Comparison of ENCODE assay signal across 19 mouse cellular contexts in the genomic region with DNA sequence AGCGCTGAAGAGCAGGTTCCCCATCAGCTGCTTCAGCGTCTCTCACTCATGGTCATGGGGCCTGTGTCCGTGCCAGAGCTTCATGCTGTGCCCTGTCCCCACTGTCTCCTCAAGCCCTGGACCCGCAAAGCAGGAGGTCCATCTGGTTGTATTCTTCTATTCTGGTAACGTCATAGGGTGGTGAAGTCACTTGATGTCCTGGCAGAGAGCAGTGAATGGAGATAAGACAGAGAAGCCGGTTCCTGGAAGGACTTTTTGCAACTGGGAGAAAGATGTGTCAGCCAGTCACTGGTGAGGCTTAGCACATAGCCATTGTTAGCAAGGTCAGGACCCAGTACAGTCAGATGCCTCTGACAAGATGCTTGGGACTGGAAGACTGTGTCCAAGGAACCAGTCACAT.
DNase-seq lines count a peak whose midpoint lies in the region; ATAC-seq and TF ChIP-seq lines count a peak whose summit lies in the region.
"Had no signal": no experiment of that assay in that cellular context is flagged by ENCODE, and none has a peak within 500 bp of the region (broad histone marks: within the 10 kb centered on the region; RNA-seq: fewer than 3 reads in every experiment).

No protein-coding gene starts in this region.

- no peaks in the 10 kb centered on the region for H3K4me1 ChIP-seq in heart, embryonic 11.5 days (ENCODE audit: control insufficient read depth, insufficient read depth, low read length)
- no peaks in the 10 kb centered on the region for H3K4me1 ChIP-seq in lung, postnatal 0 days (ENCODE audit: insufficient read depth, low read depth, low read length)
- H3K4me1 ChIP-seq: forebrain, embryonic 15.5 days had no signal

- intact Hi-C loops in heart, postnatal 14 days (cut with DNase I) = no loop called here

- peaks cover 3% of the 10 kb centered on the region for H3K27me3 ChIP-seq in heart, embryonic 11.5 days (ENCODE audit: control insufficient read depth, insufficient read depth, low read length)
- H3K27me3 ChIP-seq in lung, postnatal 0 days (replicated peaks; ENCODE audit: insufficient read depth, low read length) = no peaks in the 10 kb centered on the region
- H3K27me3 ChIP-seq: forebrain, embryonic 15.5 days; kidney, embryonic 15.5 days had no signal

- DNase-seq in heart, adult 18-20 months = peak; percentile 50 to 55
- DNase-seq in lung, postnatal 0 days (ENCODE audit: low spot score) = peak; percentile 39
- DNase-seq in lung, postnatal 36 days = no peak
- peak; percentile 3 for DNase-seq in adipocyte (ENCODE audit: low spot score)
- DNase-seq in heart, postnatal 14 days = peak; percentile 34
- DNase-seq in left cerebral cortex, adult 11 months (ENCODE audit: low spot score) = no peak
- no peak for DNase-seq in liver
- DNase-seq: adrenal gland, adult 2 months; adrenal gland, postnatal 25 days; cerebellum, adult 18-20 months; cerebellum, adult 9-11 months; gastrocnemius, postnatal 36 days; kidney, adult 2 months had no signal

- H3K27ac ChIP-seq in heart, embryonic 11.5 days (ENCODE audit: low read depth, low read length) = no peak overlapping the region
- H3K27ac ChIP-seq in lung, postnatal 0 days (ENCODE audit: low read length) = no peak overlapping the region
- H3K27ac ChIP-seq: forebrain, embryonic 15.5 days; heart, adult 2 months; hindbrain, embryonic 13.5 days; kidney, embryonic 15.5 days had no signal

- no peak overlapping the region for H3K4me2 ChIP-seq in heart, embryonic 11.5 days
- H3K4me2 ChIP-seq in lung, postnatal 0 days (replicated peaks; ENCODE audit: low read depth, low read length) = no peak overlapping the region
- H3K4me2 ChIP-seq: forebrain, embryonic 15.5 days; hindbrain, embryonic 13.5 days; kidney, embryonic 15.5 days had no signal

- H3K9ac ChIP-seq in heart, embryonic 11.5 days (ENCODE audit: low read depth, low read length) = no peak overlapping the region
- no peak overlapping the region for H3K9ac ChIP-seq in lung, postnatal 0 days (replicated peaks; ENCODE audit: low read depth)
- H3K9ac ChIP-seq: forebrain, embryonic 15.5 days; hindbrain, embryonic 13.5 days; kidney, embryonic 15.5 days had no signal

- no peaks in the 10 kb centered on the region for H3K36me3 ChIP-seq in heart, embryonic 11.5 days (ENCODE audit: control insufficient read depth, insufficient read depth, low read length)
- no peaks in the 10 kb centered on the region for H3K36me3 ChIP-seq in lung, postnatal 0 days (ENCODE audit: insufficient read depth, low read length)
- H3K36me3 ChIP-seq: forebrain, embryonic 15.5 days; hindbrain, embryonic 13.5 days; kidney, embryonic 15.5 days had no signal

- 0 out of 2 replicates have a peak, but pooled peaks have one; percentile 10 for TF ChIP-seq EP300 in lung, postnatal 0 days (IDR thresholded peaks at IDR 0.05)

- WGBS in heart, embryonic 11.5 days (ENCODE audit: insufficient replicate concordance) = 55% methylated on average over 6 of the region's 6 CpGs
- 82% methylated on average over 6 of the region's 6 CpGs for WGBS in lung, postnatal 0 days

- no peak for TF ChIP-seq CTCF in lung, postnatal 0 days (IDR thresholded peaks at IDR 0.05)

- H3K9me3 ChIP-seq in heart, embryonic 11.5 days (replicated peaks; ENCODE audit: control insufficient read depth, low read length) = no peaks in the 10 kb centered on the region
- H3K9me3 ChIP-seq in lung, postnatal 0 days (ENCODE audit: low read length) = no peaks in the 10 kb centered on the region
- H3K9me3 ChIP-seq: forebrain, embryonic 15.5 days; hindbrain, embryonic 13.5 days; kidney, embryonic 15.5 days had no signal

- no peak for ATAC-seq in heart, embryonic 11.5 days (replicated peaks; ENCODE audit: insufficient number of reproducible peaks, low FRiP score, low TSS enrichment)
- ATAC-seq in lung, postnatal 0 days = no peak
- ATAC-seq: forebrain, embryonic 15.5 days; intestine, embryonic 16.5 days had no signal

- H3K4me3 ChIP-seq in heart, embryonic 11.5 days (ENCODE audit: low read depth, low read length) = no peak overlapping the region
- no peak overlapping the region for H3K4me3 ChIP-seq in lung, postnatal 0 days (ENCODE audit: low read depth, low read length)
- H3K4me3 ChIP-seq: forebrain, embryonic 15.5 days; heart, adult 2 months; hindbrain, embryonic 13.5 days; kidney, embryonic 15.5 days had no signal

Comparison
In these comparisons a context has a peak if more than half of its experiments do, and no peak if none do; other contexts are left out.
1. DNase-seq: peak in heart, adult 18-20 months (2 of 2), lung, postnatal 0 days (single experiment), adipocyte (single experiment) and heart, postnatal 14 days (2 of 2); none in lung, postnatal 36 days (single experiment), left cerebral cortex, adult 11 months (single experiment) and liver (single experiment).